Mouse (Mus musculus) thymus, adult 18-20 months (tissue): ENCODE data around the gene Ahnak.
A peak's percentile ranks its signal among the peaks of the same experiment; 100 is the strongest.

Experiments
- DNase-seq, 2 experiments: peaks; one replicate each; pipeline ENCODE4 v3.0.0; 2022; ENCODE audit warnings: mixed read lengths in 2 of 2

Gene Ahnak

DNA sequence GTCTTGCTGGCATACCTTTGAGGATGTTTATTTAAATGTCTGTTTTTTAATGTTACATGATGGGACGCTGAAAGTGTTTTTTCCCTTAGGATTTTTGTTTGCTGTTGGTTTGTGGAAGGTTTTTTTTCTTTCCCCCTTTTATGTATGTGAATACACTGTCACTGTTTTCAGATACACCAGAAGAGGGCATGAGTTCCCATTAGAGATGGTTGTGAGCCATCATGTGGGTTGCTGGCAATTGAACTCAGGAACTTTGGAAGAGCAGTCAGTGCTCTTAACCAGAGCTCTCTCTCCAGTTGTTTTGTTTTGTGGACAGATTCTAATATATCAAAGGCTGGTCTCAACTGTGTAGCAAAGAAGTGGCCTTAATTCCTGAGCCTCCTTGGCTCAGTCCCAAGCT lies 14.4 kb upstream of the Ahnak start:
- no peak for DNase-seq

DNA sequence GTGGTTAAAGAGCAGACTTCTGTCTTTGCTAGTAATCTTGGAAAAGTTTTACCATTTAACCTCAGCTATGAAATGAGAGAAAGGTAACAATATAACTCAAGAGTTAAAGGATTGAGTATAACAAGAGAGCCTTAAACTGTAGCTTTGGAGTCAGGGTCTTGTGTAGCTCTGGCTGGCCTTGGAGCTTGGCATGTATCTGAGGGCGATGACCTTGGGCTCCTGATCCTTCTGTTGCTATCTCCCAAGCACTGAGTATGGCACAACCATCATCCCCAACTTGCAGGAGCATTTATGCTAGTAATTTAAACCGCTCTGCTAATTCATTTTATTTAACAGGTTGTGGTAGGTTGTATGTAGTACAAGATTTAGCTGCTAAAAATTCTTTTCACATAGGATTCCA lies 13.6 kb upstream of the Ahnak start:
- no peak for DNase-seq

DNA sequence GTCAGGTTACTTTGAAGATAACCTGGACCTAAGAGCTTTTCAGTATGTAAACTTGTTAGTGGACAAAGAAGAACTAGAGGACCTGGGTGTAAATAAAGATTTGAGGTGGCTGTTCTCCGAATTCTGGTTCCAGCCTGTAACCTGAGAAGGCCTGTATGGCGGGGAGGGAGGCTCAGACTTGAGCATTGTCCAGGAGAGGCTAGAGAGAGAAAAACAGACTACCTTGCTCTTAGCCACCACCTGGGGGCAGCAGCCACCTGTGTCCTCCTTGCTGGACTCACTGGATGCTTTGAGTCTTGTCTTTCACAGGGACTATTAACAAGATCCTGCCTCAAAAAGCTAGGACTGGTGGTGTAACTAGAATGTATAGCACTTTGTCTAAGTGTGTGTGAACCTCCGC lies 12.5 kb upstream of the Ahnak start:
- no peak for DNase-seq

DNA sequence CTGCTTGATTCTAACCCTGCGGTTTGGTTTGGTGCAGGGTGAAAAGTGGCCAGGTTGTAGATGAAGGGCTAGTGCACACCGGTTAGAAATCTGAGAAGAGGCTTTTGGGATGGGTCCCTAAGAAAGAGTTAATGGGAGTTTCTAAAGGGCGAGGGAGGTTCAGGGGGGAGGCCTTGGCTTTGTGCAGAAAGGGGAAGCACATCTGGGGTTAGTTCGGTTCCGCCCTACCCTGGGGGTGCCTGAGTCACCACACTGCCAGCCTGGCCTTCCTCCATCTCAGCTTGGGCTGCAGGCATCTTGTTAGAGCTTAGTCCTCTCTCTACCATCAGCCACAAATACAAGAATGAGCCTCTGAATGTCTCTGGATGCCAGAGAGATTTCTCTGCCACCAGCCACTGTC lies 8.3 kb upstream of the Ahnak start:
- no peak for DNase-seq

DNA sequence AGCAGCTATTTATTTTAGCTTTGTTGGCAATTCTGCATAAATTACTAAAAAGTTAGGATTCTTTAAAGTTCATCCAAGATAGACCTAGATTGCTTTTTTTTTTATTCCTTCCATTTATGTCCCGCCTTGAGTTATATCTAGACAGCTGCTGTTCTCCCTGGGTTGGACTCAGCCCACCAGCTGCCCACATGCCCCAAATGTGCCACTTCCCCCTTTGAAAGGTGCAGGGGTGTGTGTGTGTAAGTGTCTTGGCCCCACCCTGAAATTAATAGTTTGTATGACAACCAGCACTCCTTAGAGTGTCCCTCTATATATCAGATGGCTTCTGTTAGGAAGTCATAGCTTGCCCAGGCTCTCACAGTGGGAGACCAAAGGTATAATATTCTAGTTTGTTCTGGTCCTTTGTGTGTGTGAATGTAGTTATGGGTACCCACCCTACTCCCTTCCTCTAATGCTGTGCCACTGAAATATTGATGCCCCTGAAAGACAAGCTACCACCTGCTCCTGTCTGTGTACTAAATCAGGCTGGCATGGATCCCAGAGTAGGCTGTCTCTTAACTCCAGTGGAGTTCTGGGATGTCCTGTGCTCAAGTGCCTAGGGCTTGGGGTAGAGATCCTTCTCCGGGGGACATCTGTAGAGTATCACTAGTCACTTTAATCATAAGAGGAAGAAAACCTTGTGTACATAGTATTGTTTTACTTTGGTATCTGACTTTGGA lies 7.5 kb upstream of the Ahnak start:
- DNase-seq, result no peak

DNA sequence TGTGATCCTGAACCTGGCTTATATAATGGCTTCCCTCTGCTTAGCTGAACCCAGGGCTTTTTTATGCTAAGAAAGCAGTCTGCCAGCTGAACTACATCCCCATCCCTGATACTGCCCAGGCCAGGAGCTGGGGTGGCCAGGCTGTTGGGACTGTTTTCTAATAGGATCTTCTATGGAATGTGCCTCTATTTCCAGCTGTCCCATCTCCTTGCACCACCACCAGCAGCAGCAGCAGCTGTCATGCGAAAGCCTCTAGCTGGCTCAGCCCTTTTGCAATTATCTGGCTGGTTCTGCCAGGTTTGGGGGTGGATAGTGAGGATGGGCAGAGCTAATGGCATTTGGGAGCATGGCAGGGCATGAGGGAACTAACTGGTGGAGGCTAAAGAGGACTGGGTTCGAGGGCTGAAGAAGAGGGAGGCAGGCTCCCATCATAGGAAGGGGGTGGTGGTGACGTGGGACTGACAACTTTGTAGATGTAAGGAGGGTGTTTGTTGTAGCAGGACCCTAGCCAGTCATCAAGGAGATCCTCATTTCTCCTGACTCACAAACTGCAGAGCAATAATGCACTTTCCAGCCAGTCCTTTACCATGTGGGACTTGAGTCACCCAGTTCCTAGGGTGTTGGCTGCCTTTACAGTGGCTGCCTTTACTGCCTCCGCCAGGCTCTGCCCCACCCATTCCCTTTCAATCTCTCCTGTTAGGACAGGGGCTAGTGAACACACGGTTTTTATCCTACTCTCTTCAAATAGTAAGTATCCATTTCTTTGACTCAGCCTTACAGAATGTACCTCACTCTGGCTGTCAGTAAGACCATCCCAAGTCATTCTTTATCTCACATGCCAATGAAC lies 6.6 kb upstream of the Ahnak start:
- DNase-seq, result no peak

DNA sequence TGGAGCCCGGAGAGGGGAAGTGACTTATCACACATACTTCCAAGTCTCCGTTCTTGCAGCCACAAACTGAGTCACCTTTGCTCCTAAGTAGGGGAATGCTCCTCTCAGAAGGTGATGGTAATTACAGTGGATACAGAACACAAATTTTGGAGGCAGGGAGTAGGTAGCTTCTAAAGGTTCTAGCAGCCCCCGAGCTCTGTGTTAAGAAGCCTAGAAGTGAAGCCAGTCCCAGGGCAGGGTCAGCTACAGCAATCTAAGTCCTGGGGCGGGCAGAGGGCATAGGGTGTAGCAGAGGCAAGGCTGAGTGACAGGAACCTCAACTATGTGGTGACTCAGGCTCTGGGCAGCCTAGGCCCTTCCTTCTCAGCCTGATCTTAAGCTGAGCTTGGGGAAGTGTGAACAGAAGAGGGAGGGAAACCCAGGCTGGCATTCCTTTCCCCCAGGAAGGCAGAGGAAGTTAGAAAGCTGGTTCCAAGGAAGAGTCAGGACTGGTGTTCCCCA lies 5.9 kb upstream of the Ahnak start:
- DNase-seq, result no peak

DNA sequence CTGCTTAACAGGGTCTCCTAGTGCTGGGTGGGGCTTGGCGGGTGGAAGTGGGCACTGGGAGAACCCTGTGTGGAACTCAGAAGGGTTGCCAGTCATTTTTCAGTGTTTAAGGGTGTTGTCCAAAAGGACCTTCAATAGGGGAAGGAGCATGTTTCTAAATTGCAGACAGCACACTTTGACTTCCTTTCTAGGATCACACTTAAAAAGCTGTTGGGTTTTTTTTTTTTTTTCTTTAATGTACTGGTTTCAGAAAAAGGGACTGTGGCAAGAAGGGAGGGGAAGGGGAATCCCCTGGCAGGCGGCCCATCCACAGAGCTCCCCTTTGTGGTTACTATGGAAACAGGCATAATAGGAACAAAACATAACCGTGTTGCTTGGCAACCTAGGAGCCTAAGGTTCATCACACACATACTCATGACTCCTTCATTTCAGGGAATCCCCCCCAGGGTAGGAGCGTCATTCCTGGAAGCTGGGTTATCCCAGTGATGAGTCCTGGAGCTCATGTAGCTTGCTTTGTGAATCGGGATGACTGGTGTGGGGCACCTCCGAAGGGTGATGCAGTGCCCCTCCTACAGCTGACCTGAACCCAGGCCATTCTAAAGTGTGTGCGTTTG lies 4.7 kb upstream of the Ahnak start:
- peak in 1 of 2 experiments; percentile 70 for DNase-seq

DNA sequence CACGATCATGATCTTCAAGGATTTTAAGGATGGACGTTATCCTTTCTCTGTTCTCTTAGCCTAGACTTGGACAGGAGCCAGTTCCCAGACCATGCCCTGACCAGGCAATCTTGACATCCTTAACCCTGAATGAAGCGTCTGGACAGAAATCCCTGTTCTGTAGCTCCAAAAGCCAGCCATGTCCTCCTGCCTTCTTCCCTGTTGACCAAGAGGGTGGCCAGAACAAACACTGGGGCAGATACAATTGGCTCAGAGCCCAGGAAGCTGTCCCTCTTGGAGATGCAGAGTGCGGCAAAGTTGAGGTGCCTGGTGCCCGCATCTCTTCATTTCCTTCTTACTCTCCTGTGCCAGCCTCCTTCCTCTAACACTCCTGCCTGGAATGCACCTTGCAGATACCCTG lies 3.2 kb upstream of the Ahnak start:
- no peak for DNase-seq

DNA sequence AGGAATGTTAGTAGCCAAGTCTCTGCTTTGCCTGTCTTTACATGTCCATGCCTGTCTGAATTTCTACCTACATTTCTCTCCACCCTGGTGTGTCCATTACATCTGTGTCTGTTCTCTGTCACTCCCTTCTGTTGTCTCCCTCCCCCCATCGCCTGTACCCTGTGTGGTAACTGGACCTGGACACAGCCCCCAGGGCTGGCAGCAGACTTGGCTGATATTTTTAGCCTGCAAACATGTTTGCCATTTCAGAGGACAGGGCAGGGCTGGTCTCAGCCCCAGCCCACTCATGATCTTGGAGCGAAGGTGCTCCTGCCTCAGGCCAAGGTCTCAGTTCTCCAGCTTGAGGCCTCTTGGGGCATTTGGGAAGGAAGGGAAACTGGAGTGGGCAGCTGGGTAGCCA lies 1.3 kb upstream of the Ahnak start:
- no peak for DNase-seq

DNA sequence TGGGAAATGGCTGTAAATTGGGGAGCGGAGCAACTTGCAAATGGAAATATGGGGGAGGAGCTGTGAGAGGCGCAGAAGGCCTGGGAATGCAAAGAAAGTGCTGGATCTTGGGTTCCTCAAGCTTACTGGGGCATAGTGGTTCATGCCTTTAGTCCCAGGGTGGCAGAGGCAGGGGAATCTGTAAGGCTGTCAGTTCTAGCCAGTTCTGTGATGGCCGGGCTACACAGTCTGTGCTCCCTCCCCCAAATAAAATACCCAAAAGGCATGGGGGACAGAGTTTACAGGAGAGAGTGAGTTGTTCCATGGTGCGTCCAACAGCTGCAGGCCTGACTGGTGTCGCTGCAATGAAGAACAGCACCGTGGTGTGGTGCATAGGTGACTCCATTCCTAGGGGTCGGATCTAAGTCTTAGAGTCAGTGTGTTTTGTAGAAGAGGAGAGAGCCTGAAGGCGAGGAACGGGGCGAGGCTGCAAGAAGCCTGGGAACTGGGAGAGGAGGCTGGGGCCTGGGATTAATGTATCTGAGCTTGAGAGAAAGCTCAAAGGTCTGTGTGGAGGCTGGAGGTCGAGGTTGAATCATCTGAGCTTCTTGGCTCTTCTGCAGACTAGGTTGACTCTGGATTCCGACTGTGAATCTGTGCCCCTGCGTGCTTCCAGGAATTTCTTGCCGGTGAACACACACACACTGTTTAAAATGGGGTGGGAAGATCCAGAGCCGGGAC lies 578 bp upstream of the Ahnak start:
- DNase-seq, result no peak

DNA sequence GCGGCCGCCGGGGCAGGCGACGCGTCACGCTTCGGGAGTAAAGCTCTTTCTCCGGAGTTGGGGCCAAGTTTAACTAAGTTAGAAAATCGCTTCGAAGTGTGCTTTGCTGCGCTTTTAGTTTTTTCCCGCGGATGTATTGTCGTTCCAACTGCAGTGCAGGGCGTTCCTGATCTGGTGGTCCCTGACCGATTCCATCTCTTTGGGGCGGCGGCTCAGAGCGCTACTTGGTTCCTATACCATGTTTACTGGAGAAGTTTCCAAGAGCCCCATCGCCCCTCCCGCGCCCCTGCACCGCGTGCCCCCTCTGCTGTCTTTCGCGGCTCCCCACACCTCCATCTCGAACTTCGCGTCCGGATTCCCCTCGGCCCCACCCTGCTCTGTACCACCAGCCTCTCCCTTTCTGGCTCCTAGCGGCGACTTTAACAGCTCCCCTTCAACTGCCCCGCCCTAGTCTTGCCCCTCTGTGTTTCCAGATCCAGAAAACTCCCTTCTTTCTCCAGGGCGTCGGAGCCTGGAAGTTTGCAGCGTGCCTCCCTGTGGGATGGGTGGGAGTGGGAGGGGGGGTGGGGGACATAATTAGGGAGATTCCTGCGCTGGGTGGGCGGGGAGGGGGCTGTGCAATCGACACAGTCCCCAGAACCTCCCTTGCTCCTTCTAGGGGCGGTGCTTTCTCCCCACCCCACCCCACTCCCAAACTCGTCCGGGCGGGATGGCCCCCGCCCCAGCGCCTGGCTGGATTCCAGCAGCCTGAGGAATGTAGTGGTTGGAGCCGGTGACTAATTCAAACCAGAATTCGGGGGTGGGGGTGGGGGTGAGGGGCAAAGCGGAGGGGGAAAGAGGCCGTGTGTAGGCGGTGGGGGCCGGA lies 715 bp downstream of the Ahnak start:
- DNase-seq, result no peak

DNA sequence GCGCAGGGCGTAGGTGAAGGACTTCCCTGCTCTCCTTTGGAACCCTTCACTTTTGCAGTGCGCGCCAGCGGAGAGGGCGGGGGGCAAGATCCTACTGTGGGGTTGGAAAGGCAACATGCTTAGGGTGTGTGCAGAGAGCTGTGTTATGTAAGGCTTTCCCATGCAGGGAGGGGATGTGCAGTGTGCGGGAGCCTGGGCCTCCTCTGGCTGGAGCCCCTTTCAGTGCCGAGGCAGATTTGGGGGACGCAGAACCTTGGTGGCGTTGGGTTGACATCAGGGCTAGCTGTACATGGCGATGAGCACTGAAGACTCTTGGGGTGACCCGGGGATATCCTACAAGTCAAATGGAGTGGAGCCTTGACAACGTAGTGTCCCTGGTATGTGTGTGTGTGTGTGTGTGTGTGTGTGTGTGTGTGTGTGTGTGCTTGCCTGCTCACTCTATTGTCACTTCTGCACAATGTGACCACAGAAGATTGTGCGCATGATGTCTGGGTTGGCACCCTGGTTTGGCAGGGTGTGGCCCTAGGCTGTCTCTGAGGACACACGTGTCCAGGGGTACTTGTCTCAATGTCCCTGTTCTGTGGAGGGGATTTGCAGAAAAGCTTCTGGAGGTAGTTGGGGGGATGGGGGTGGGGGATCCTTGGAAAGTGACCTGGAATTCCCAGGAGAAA lies 1.5 kb downstream of the Ahnak start:
- no peak for DNase-seq

DNA sequence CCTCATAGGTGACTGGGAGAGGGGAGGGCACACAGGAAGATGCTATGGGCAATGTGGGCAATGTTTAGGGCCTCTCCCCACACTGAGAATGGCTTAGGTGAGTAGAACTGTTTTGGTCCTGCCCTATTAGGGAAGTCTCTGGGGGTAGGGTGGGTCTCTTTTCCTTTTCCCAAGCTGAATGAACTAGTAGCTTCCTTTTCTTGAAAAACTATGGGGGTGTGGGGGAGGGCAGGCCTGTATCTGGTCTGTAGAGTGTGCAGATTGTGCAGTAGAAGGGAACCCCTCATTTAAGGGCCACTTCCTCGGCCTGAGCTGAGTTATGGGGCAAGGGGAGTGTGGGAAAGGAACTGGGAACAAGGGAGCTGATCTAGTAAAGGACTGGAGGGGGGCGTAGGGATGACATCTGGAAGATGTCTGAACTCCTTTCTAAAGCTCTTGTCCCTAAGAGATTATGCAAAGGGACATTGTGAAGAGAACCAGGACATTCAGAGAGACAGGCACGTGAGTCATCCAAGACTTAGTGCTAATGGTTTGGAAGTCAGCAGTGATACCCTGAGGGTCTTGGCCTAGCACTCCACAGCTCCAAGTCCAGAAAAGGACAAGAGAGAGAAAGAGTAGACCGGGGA lies 2.3 kb downstream of the Ahnak start:
- no peak for DNase-seq

DNA sequence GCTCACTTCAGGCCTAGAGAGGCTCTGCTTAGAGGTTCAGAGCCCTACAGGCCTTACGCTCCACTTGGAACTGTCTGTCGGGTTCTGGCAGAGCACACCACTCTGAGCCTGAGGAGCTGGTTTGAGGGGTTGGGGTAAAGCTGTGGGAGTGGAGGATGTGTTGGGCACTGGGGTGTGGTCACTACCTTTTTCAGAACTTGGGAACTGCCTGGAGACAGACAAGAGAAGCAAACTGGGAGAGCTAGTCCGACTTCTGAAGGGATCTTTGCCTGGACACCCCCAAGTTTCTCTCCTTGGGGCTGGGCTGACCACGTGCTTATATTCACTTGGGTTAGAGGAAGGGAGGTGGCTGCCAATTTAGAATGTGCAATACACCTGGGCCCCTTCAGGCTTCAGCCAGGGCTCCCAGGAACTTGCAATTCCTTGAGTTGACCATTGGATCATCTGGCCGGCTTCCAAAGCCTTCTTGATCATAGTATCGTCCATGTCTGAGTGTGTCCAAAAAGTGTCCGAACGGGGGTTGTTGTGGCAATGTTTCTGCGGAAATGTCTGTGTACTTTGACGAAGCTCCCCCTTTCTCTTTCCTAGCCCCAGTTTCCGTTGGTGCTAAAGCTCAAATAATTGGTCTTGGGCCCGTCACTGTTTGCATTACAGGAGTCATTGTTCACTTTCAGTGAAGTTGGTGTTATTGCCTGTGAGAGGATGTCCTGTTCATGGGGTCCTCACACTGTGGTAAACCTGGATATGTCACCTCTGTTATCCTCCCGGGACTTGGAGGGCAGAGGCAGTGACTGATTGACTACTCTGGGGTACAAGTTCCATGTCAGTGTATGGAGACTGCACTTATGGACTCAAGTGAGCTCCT lies 3.0 kb downstream of the Ahnak start:
- no peak for DNase-seq

DNA sequence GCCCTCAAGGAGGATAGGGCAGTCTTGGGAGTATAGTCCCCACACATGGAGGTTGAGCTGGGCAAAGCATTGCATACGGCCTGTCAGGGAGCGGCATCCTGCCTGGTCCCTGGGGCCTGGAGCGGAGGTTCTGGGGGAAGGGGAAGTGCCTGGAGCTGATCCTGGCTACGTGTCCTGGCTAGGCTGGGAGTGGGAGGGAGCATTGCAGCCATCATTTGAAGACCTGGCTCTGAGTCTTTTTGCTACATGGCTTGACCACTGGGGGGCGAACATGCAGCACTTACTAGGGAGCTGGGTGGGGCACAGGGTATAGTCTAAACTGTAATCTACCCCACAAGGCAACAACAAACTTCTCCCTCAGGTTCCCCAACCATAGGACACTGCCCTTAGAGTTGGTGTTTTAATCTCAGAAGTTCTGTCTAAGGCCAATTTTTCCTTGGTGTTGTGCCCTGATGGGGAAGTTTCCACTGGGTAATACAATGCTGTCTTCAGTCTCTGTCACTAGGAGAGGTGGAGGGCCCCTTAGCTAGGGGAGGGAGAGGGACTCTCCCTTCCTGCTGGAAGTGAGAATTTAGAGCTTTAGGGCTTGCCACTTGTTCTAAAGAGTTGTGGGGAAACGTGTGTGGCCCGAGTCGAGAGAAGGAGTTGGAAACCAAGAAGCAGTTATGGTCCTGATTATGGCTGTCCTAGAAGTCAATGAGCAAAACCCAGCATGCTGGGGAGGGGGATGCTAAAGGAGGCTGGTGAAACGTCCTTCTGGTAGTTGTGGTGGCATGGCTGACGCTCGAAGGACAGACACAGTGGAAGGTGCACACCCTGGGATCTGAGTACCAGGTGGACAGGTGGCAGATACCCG lies 3.9 kb downstream of the Ahnak start:
- DNase-seq, result peak; percentile 65 to 70

DNA sequence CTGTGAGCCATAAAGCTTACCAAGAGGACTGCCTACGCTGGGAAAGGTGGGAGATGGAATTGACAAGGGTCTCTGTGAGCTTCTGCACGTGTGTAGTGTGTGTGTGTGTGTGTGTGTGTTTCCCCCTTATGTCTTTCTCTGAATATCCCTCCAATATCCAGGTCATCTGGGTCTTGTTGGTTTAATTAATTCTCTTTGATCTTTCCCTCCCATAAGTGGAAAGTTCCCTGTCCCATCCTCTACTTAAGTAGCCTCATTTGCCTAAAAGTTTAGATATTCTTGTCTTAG lies 4.5 kb downstream of the Ahnak start:
- no peak for DNase-seq

DNA sequence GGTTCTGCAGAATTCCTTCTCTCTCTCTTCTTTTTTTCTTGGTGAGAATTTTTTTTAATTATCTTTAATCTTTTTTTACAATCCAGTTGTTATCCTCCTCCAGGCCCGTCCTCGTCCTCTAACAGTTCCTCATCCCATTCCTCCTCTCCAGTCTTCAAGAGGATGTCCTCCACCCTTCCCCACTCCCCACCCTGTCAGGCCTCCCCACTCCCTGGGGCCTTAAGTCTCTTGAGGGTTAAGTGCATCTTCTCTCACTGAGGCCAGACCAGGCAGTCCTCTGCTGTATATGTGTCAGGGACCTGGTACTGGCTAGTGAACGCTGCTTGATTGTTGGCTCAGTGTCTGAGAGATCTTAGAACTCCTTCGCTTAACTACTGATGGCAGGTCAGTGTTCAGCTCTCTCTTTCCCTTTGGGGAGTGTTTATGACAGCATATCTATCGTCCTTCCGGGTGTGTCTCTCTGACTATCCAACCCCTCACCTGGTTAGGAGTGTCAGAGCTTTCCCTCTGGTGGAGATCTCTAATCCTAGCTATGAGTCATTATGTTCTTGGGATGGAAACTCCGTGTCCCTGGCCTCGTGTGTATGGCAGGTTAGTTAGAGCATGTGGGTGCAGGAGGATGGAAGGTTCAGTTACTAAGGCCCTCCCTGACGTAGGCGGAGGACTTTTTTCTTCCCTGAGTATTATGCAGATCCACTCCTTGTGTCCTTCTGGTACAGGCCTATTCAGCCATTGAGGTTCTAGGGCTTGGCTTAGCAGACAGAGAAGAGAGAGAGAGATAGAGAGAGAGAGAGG lies 5.9 kb downstream of the Ahnak start:
- DNase-seq, result no peak
